Mouse (Mus musculus) layer of hippocampus, postnatal 36 days (tissue): ENCODE measurements around the gene Poc1b. TPM values are rescaled to one million over a fixed set of nuclear protein-coding genes. Genes with fewer than 3 reads are reported as not detected.

ENCODE experiments used
- DNase-seq, 2 experiments: peaks; one replicate each; pipeline ENCODE4 v3.0.0; 2022
- total RNA-seq, 2 experiments: library from RNA; stranded (reverse); gene quantifications; 2 replicates each; pipeline ENCODE4 v1.2.3; 2021

The Poc1b gene
- total RNA-seq, 2 experiments from 2014 or later = 6.9 to 9.0 TPM

DNA sequence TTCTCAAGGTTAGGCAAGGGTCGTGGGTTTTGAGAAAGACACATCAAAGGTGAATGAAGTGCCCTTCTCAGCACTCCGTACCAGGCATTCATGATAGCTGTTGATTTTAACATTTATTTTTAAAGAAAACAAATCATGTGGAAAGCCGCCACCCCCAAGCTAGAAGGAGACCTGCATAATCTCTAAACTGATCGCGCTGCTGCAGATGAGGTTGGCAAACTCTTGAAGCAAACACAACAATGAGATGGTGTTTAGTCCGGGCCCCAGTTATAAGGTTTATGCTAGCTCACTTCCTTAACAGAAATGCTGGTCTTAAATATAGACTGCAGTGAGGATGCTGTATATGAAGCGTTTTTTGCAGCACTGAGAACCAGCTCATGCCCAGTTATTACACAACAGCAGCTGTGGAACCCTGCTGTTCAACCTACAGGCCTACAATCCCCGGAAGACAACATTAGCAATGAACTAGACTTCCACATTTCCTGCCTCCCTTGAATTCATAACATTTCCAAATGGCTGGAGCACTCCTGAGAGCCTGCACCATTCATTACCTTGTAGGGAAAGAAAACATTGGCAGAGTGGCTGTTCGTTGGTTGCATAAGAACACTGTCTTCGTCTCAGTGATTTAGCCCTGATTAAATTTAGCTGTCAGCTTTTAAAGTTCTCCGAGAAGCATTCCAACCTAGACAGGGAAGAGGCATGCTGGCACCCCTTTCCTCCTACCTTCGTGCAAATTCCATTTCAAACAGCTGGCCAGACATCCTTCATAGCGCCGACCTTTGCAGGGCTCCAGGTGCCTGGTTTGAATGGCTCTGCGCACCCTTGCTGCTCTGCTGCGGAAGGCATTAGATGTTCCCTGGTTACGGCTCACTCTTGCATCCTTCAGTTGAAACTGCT is 121.4 kb downstream of the Poc1b start:
- DNase-seq = peak in 1 of 2 experiments; percentile 19

DNA sequence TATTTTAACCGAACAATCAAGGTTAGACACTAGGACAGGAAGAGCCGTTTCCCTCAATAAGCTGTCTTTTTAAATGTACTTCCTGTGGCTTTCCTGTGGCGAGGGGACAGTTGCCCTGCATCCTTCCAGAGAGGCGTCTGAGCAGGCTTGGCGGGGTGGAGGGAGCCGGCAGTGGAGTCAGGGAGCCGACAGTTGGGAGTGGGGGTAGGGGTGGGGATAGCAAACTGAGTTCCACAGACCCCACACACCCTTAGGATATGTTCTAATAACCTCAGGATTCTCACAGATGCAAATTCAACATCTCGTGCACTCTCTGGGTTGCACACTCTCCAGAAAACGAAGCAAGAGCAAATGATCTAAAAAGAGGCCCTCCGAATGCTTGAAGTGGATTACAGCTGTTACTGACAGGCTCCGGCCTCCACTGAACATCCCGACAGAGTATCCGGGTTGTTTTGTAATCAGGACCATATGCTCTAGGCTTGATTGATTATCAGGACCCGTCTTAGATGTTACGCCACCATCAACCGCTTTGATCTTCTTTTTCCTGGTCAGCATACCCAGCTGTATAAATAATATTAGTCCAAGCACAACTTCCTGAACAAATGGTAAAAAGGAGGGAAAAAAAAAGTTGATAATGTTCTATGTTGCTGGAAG is 122.3 kb downstream of the Poc1b start:
- DNase-seq = no peak

DNA sequence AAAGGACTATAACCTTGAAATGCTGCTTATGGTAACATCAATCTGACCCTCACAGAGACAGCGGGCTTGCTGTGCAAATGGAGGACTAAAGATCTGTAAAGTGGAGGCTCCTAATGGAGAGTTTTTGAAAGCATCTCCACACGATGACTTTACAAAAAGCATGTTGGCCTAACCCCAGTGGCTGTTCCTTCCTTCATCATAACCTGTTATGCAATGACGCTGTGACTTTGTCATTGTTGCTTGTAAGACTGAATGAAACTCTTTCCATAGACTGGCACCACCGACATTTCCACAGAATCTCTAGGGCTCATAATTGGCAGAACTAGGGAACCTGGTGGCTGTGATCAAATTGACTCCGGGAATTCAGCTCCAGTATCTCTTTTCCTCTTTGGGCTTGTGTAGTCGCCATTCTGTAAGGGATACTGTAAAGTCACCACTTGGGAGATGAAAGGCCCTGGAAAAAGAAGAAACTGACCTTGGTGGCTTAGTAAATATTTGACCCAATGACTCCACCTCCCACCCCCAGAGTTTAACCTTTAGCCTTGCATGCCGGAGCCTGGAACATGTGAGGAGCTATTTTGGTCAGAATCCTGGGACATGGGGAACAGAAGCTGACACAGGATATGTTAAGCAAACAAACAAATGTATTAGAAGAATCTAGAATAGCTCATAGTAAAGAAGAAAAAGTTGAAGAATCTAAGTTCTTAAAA is 125.8 kb downstream of the Poc1b start:
- no peak for DNase-seq

DNA sequence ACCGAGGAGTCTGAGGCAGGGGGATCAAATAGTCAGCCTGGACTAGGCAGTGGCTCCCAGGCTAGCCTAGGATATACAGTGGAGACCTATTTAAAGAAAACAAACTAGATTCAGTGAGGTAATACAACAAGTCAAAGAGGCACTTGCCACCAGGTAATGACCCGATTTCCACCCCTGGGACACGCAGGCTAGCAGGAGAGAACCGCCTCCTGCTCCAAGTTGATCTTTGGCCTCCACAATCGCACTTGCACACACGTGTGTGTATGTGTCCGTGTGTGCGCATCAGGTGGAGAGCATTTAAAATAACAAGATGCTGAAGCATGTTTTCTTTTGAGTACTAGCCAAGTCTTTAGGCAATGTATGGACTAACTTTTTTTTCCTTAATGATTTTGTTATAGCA is 127.5 kb downstream of the Poc1b start:
- no peak for DNase-seq

DNA sequence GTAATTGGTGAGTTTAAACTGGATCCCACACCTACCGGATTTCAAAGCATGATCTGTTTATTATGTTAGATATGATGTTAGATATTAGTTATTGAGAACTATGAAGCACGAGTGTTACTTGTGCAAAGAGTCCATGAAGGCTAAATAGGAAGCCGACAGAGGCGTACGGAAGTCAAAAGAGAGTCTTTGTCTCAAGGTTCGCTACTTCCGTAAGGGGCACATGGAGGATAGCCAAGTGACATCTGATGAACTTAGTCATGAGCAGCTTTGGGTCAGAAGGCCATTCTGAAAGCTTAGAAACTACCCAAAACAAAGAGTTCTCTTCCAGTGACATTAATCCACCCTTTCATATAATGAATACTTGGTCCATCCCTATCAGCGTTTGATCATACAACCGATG is 128.2 kb downstream of the Poc1b start:
- no peak for DNase-seq

DNA sequence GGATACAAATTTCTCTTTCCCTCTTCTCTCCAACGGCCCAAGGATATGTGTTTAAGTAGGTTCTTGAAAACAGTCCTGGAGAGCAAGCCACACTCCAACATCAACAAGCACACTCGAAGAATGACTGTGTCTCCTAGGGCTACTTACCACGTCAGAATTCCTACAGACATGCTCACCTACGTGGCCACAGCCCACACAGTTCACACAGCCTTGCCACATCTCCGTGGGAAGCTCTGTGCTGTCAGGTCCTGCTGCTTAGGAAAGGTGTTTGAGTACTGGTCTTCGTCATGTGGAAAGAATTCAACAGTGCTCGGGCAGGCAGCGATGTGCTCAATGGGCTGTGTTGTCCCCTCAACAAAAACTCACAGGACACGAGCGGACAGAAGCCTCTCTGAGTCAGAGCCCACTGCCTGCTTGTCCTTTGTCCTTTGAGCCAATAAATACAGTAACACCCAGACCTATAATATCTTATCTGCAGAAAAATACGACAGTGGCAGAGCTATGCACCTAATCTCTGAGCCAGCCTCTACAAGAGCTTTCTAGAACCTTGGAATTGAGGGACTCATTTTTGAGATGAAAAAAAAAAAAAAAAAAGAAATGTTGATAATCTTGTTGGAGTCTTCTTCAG is 130.5 kb downstream of the Poc1b start:
- DNase-seq = no peak

DNA sequence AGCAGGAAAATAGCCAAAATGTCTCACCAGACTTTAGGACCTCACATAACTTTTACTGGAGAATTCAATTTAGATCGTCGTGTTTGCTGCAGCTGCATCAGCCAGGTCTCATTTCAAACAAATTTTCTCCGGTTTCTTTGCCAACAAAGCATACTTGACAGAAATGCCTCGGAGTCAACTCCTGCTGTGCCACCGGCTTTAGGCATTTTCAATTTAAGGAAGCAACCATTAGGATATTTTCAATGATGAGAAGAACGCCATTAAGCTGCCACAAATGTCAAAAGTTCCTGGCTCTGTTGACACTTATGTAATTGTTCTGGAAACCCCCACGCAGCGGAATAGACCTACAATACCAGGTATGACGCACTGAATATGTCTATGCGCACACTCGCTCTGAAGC is 131.7 kb downstream of the Poc1b start:
- DNase-seq = no peak

DNA sequence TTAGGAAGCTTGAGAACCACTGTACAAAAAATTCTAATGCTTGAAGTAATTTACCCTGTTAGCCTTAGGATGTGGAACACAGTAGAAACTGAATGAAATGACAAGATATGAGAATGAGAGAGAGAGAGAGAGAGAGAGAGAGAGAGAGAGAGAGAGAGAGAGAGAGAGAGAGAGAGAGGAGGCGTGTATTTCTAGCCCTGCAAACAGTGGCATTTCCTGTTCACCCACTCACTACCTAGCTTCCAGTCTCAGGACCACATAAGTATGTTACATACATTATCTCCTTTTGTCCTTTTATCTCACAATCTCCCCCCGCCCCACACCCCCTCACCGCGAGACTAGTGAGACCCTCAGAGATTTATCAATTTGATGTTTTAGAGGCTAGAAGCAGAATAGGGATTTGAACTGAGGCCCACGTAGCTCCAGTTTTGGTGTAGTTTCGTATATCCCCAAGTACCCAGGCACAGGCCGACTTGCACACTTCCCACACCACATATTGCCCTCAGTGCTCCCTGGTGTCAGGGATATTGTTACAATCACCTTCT is 134.5 kb downstream of the Poc1b start:
- no peak for DNase-seq

DNA sequence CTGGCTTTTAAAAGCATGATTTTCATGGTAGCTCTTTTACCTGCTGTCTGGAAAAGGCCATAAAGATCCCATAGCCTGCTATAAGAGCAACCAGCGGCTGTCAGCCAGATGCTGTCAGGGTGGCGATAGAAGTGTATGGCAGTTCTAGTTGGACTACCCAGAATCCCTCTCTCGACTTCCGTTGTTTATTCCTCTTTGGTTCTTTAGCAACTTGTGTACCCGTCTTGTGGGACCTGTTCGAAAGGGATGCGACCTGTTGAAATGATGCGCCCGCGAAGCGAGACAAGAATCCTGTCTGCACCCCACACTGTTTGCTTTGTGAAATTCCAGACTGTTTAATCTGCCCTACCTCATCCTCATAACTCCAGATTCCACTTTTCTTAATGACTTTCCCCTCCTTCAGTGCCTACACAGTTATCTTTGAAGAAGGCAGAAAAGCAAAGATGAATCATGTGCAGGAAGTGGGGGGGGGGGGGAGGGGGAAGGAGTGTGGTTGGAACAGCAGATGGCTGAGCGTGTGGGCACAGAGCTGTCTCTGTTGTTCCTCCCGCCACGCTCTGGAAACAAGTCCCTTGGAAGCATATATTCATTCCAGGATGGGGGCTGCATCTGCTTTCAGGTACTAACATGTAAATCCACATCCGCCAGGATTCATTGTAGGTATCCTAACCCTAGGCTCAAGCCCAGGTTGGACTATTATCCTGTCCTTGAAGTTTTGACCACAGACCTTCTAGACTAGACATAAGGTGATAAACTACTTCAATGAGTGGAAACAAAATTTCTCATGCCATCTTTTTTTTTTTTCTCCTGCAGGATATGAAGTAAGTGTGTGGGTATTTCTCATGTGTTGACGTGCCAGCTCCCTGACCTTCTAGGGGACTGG is 135.2 kb downstream of the Poc1b start:
- peak; percentile 36 to 37 for DNase-seq

DNA sequence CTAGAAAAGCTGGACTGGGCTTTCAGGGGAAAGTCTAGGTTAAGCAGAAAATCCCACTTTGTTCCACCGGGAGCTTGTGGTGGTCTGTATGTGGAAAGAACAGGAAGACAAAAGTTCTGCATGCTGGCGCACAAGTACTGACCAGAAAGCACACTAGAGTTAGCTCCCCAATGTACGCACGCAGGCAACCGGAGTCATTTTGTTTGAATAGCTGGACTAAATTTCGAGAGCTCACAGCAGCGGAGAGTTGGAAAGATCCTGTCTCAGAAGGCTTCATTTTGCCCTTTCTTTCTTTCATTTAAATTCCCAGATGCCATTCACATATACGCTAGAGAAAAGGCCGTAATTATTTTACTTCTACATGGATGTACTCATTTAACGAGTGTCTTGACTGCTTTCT is 135.9 kb downstream of the Poc1b start:
- no peak for DNase-seq

DNA sequence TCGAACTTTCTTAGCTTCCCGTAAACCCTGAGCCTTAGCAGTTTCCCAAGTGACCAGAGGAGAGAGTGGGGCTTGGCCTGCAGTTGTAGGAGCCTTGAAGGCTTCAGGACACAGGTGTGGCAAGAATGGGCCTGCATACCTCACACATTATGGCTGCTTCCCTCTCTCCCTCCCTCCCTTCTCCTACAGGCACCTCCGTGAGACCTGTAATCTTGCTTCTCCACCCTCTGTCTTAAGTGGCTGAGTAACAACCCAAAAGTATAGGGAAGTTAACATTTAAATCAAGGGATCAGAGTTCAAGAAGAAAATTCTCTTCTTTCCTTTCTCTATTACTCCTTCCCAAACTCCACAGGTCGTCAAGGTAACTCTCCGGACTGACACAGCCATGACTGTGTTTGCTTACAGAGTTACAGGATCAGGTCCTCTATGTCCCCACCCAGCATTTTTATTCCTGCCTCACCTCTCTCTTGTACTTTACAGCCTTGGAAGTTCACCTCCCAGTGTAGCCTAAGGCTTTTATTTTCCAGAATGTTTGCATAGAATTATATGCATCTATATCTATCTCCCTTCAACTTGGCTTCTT is 137.2 kb downstream of the Poc1b start:
- DNase-seq = no peak

DNA sequence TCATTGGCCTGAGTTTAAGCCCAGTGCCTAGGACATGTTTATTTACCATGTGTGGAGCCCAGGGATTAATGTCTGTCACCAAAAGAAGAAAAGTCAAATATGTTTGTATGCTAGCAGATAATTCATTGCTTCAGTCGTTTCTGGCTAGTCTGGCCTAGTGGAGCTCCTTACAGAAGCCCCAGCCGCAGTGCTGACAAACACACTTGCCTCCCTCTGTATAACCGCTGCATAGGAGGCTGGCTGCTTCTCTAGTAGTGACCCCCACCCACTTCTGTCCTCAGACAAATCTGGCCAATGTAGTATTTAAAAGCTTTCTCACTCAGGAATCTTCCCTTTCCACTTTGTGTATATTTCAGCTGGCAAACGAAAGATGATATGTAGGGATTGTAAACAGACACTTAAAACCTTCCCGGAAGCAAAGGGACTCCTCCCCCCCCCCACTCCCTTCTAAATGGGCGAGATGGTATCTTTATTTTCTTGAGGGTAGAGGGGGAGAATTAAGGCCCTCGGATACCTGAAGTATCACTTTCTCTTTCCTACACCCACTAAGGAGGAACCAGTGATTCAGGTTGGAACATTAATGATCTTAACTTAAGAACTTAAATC is 137.9 kb downstream of the Poc1b start:
- DNase-seq = no peak

DNA sequence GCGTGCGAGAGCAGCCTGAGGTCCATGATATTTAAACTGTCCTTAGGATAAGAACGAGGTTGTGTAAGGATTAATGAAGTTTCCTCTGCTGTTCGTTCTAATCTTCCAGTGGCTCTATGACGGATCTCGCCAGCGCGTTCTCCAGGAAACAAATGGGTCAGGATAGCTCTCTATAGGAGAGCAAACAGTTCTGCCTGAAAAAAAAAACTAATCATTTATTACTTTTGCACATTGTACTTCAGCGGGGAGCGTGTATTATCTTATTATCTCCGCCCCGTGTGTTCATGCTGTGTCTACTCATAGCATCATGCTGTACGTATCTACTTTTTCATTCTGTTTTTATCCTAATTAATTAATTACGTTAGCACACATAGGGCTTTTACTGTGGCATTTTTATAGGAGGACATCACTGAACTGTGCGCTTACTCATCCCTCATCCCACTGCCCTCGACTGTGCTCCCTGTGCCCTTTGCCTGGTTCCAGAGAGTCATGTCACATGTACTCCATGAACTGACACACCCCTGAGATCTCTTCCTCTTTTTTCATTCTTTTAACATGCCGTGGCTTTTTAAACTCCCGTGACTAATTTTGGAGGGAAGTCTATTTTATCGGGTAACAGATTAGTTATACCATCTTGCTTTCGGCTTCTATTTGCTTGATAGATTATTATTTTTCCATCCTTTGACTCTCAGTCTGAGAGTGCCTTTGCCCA is 140.1 kb downstream of the Poc1b start:
- no peak for DNase-seq

Other genes with a start within 250 kb of the Poc1b start
- gene Atp2b1, start 192.6 kb upstream of the Poc1b start, total RNA-seq = 1,000 to 10,000 TPM; 1,023 to 1,033 TPM
- gene Galnt4, start 1.1 kb downstream of the Poc1b start, total RNA-seq = 1 to 10 TPM; 3.6 to 4.0 TPM
- gene Phxr2, start 19.3 kb downstream of the Poc1b start, total RNA-seq = not detected
- gene Dusp6, start 156.2 kb downstream of the Poc1b start, total RNA-seq = 10 to 100 TPM; 83.1 to 84.7 TPM